Mouse (Mus musculus) limb, embryonic 12.5 days (tissue): ENCODE results near the gene Ddah1. TPM values are rescaled to one million over a fixed set of nuclear protein-coding genes. Genes with fewer than 3 reads are reported as not detected.

Source experiments
- ATAC-seq: fragments of 200-750 bp; cut with Nextera tagmentation; 2 replicates; pipeline ENCODE4 v1.8.0; 2017; ENCODE audit warnings: low read depth, moderate TSS enrichment; ENCODE audit not compliant: insufficient number of reproducible peaks, insufficient read depth, low FRiP score, low TSS enrichment
- H3K27ac ChIP-seq: fragments of 300-500 bp; sonication (generic); 2 replicates; pipeline ENCODE4 v1.5.1; 2016; ENCODE audit warnings: mild to moderate bottlenecking, moderate library complexity
- H3K27me3 ChIP-seq: fragments of 300-500 bp; sonication (generic); 2 replicates; pipeline ENCODE4 v1.6.1; 2016; ENCODE audit warnings: mild to moderate bottlenecking, moderate library complexity
- H3K36me3 ChIP-seq: fragments of 300-500 bp; sonication (generic); 2 replicates; pipeline ENCODE4 v1.6.1; 2016; ENCODE audit warnings: mild to moderate bottlenecking, moderate library complexity
- H3K4me1 ChIP-seq: fragments of 300-500 bp; sonication (generic); replicated peaks from 2 replicates; pipeline ENCODE4 v1.6.1; 2016
- H3K4me2 ChIP-seq: fragments of 300-500 bp; sonication (generic); 2 replicates; pipeline ENCODE4 v1.6.1; 2016; ENCODE audit warnings: mild to moderate bottlenecking, moderate library complexity
- H3K4me3 ChIP-seq: fragments of 300-500 bp; sonication (generic); replicated peaks from 2 replicates; pipeline ENCODE4 v1.5.1; 2016; ENCODE audit warnings: mild to moderate bottlenecking
- H3K9ac ChIP-seq: fragments of 300-500 bp; sonication (generic); replicated peaks from 2 replicates; pipeline ENCODE4 v1.6.1; 2016; ENCODE audit warnings: mild to moderate bottlenecking, moderate library complexity
- H3K9me3 ChIP-seq: fragments of 300-500 bp; sonication (generic); 2 replicates; pipeline ENCODE4 v1.6.1; 2016; ENCODE audit warnings: mild to moderate bottlenecking, moderate library complexity
- WGBS: fragments of 180-500 bp; shearing (Covaris S2); methylation state at CpG from one replicate; pipeline ENCODE4 v1.1.7; 2016; 5-methylcytosine and 5-hydroxymethylcytosine counted together
- polyA plus RNA-seq: library from polyadenylated mRNA; unstranded; fragments of >200 nt; fragmentation: Nextera tagmentation; extraction: Ambion mirVana; gene quantifications from 2 replicates; pipeline ENCODE4 v1.2.1, GENCODE M21; 2016

Ddah1 gene
- polyA plus RNA-seq, 1 experiment from 2014 or later = 21.7 TPM

DNA sequence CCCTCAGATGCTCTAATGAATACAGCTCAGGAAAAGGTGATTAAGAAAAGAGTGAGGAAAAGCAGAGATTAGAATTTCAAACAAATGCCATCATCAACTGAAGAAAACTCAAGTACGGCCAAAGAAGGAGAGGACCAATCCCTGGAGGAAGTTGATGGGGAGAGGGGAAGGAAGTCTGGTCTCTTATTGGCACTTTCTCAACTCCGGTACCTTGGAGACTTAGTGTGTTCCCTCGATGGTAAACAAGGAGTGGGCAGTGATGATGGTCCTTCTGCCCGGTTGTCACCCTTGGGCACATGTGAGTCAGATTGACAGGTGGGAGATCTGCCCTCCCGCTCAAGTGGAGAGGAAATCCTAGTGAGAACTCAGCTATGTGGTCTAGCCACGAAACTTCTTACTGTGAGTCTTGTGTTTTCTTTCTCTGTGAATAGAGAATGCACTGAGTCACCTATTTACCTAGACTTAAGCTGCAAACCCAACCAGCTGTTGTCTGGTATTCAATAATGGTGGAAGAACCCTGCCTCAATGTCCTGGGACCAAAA is 129.0 kb downstream of the Ddah1 start:
- no peak for ATAC-seq
- Histone ChIP-seq H3K27me3 (no peaks in the 10 kb centered on the region), H3K9ac (no peak overlapping the region), H3K4me2 (no peak overlapping the region), H3K4me1 (peaks cover 9% of the 10 kb centered on the region), H3K4me3 (no peak overlapping the region), H3K27ac (no peak overlapping the region), H3K36me3 (no peaks in the 10 kb centered on the region), H3K9me3 (no peaks in the 10 kb centered on the region)
- WGBS = 79% methylated on average over 6 of the region's 6 CpGs

- WGBS = 59% methylated on average over 18 of the region's 18 CpGs
These were observed 132.1 kb downstream of the Ddah1 start for GRCm38 (mm10) chr3:145890346-145891132.

GRCm38 (mm10) chr3:145892451-145892850 is 134.0 kb downstream of the Ddah1 start:
- H3K9ac ChIP-seq = no peak overlapping the region
- no peaks in the 10 kb centered on the region for H3K36me3 ChIP-seq
- no peak overlapping the region for H3K27ac ChIP-seq
- 0 out of 2 replicates have a peak, but pooled peaks cover 3% of the 10 kb centered on the region for H3K4me1 ChIP-seq
- 75% methylated on average over 3 of the region's 3 CpGs for WGBS
- no peaks in the 10 kb centered on the region for H3K27me3 ChIP-seq
- ATAC-seq = no peak
- no peak overlapping the region for H3K4me2 ChIP-seq
- no peak overlapping the region for H3K4me3 ChIP-seq
- no peaks in the 10 kb centered on the region for H3K9me3 ChIP-seq

More at GRCm38 (mm10) chr3:145890346-145891132, 132.1 kb downstream of the Ddah1 start:
- no peak overlapping the region for H3K4me2 ChIP-seq
- peaks cover 8% of the 10 kb centered on the region for H3K4me1 ChIP-seq
- no peak overlapping the region for H3K4me3 ChIP-seq
- H3K27ac ChIP-seq = no peak overlapping the region
- H3K36me3 ChIP-seq = no peaks in the 10 kb centered on the region
- no peak for ATAC-seq
- H3K9ac ChIP-seq = no peak overlapping the region
- no peaks in the 10 kb centered on the region for H3K9me3 ChIP-seq
- no peaks in the 10 kb centered on the region for H3K27me3 ChIP-seq

- H3K27ac ChIP-seq = no peak overlapping the region
- H3K4me3 ChIP-seq = no peak overlapping the region
- 80% methylated on average over 12 of the region's 12 CpGs for WGBS
- ATAC-seq = no peak
- H3K9ac ChIP-seq = no peak overlapping the region
- H3K4me1 ChIP-seq = 0 out of 2 replicates have a peak, but pooled peaks cover 3% of the 10 kb centered on the region
- H3K36me3 ChIP-seq = no peaks in the 10 kb centered on the region
- no peaks in the 10 kb centered on the region for H3K9me3 ChIP-seq
- H3K4me2 ChIP-seq = no peak overlapping the region
- H3K27me3 ChIP-seq = no peaks in the 10 kb centered on the region
These were observed 135.7 kb downstream of the Ddah1 start for GRCm38 (mm10) chr3:145894131-145894530.

GRCm38 (mm10) chr3:145897749-145898148 is 139.3 kb downstream of the Ddah1 start:
- no peak overlapping the region for H3K9ac ChIP-seq
- no peak overlapping the region for H3K4me3 ChIP-seq
- H3K27ac ChIP-seq = no peak overlapping the region
- H3K27me3 ChIP-seq = no peaks in the 10 kb centered on the region
- no peaks in the 10 kb centered on the region for H3K9me3 ChIP-seq
- no peak overlapping the region for H3K4me2 ChIP-seq
- ATAC-seq = no peak
- no peaks in the 10 kb centered on the region for H3K4me1 ChIP-seq
- 86% methylated on average over 11 of the region's 11 CpGs for WGBS
- H3K36me3 ChIP-seq = no peaks in the 10 kb centered on the region

DNA sequence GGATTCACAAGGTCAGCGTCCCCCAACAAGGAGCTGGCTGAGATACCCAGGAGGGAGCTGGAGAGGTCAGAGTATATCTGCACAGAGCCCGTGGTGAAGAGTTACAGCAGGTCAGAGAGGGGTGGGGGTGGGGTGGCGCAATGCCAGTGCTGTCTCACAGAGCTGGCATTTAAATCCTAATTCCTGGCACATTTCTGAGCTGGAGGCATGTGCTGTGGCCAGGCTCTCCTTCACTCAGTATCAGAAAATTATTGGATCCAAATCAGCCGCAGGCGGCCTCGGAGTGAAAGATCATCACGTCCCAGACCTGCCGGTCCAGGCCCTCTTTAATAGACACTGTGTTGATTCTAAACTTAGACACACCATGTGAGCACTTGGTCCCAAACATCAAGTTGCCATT is 141.4 kb downstream of the Ddah1 start:
- 84% methylated on average over 8 of the region's 8 CpGs for WGBS

GRCm38 (mm10) chr3:145903530-145903929 is 145.1 kb downstream of the Ddah1 start:
- Histone ChIP-seq H3K4me3 (no peak overlapping the region), H3K36me3 (no peaks in the 10 kb centered on the region), H3K4me1 (no peaks in the 10 kb centered on the region), H3K9me3 (no peaks in the 10 kb centered on the region), H3K27ac (no peak overlapping the region), H3K27me3 (no peaks in the 10 kb centered on the region), H3K9ac (no peak overlapping the region), H3K4me2 (no peak overlapping the region)
- WGBS = 89% methylated on average over 8 of the region's 8 CpGs
- ATAC-seq = no peak

More for the DNA sequence above, 141.4 kb downstream of the Ddah1 start:
- H3K4me3 ChIP-seq = no peak overlapping the region
- no peak overlapping the region for H3K9ac ChIP-seq
- no peaks in the 10 kb centered on the region for H3K27me3 ChIP-seq
- no peak overlapping the region for H3K4me2 ChIP-seq
- H3K36me3 ChIP-seq = no peaks in the 10 kb centered on the region
- H3K9me3 ChIP-seq = no peaks in the 10 kb centered on the region
- H3K27ac ChIP-seq = no peak overlapping the region
- no peaks in the 10 kb centered on the region for H3K4me1 ChIP-seq
- no peak for ATAC-seq

DNA sequence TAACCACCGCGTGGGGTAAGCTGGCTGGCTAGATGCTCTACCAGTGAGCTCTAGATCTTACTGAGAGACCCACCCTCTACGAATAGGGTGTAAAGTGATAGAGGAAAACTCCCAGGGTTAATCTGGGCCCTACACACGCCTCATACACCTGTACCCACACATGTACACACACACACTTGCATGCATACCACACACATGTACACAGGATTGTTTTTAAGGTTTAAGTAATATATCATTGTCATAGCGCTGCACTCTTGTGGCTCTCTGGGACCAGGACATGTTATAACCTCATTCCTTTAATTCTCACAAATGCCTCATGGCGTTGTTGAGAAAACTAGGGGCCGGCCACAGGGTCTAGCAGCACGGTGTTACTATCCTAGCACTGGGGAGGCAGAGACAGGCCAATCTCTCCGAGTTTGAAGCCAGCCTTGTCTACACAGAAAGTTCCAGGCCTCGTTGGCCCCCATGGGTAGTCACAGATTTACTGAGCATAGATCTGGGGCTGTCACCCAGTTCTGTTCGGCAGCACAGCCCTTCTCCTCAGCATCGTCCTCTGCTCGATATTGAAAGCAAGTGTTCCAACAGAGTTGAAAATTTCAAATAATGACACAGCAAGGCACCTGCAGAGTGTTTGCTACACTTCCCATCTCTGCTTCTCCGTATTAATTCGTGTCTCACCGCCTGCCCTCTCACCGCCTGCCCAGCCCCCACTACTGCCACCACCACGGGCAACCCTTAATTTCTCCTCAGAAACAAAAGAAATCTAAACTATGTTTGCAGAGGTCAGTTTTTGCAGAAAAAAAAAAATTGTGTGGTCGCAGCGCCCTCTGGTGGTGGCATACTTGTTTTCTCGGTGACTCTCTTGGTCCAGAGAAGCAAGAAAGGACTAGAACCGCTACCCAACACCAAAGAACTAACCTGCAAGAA is 146.6 kb downstream of the Ddah1 start:
- Histone ChIP-seq H3K9ac (no peak overlapping the region), H3K4me1 (0 out of 2 replicates have a peak, but pooled peaks cover 2% of the 10 kb centered on the region), H3K4me3 (no peak overlapping the region), H3K27ac (no peak overlapping the region), H3K27me3 (no peaks in the 10 kb centered on the region), H3K9me3 (no peaks in the 10 kb centered on the region), H3K4me2 (peak overlapping the region; percentile 41), H3K36me3 (no peaks in the 10 kb centered on the region)
- 56% methylated on average over 22 of the region's 22 CpGs for WGBS
- ATAC-seq = no peak

DNA sequence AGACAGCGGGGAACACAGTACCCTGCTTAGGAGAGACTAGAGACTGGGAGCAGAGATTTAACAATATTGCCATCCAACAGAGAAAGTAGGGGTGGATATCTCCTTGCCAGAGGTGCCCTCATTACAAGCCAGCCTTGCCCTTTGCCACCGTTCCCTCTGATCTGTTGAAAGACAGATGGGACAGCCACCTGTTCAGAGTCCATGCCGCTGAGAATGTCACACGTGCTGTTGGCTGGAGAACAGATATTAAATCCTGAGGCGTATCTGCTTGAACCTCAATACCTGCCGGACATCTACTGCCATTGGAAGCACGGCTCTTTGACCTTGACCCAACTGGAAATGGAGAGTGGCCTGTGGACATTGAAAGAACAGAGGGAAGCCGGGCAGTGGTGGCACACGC is 148.1 kb downstream of the Ddah1 start:
- Histone ChIP-seq H3K4me3 (no peak overlapping the region), H3K4me2 (no peak overlapping the region), H3K27ac (no peak overlapping the region), H3K27me3 (no peaks in the 10 kb centered on the region), H3K9me3 (no peaks in the 10 kb centered on the region), H3K36me3 (no peaks in the 10 kb centered on the region), H3K4me1 (0 out of 2 replicates have a peak, but pooled peaks cover 2% of the 10 kb centered on the region), H3K9ac (no peak overlapping the region)
- ATAC-seq = no peak
- WGBS = 85% methylated on average over 9 of the region's 9 CpGs

GRCm38 (mm10) chr3:145912512-145912911 is 154.0 kb downstream of the Ddah1 start:
- Histone ChIP-seq H3K9me3 (no peaks in the 10 kb centered on the region), H3K9ac (no peak overlapping the region), H3K36me3 (no peaks in the 10 kb centered on the region), H3K4me3 (no peak overlapping the region), H3K4me1 (0 out of 2 replicates have a peak, but pooled peaks cover 2% of the 10 kb centered on the region), H3K27ac (no peak overlapping the region), H3K27me3 (no peaks in the 10 kb centered on the region), H3K4me2 (no peak overlapping the region)
- ATAC-seq = no peak
- WGBS = 78% methylated on average over 7 of the region's 7 CpGs

GRCm38 (mm10) chr3:145913263-145913662 is 154.8 kb downstream of the Ddah1 start:
- Histone ChIP-seq H3K9me3 (peaks cover 6% of the 10 kb centered on the region; the same call in 1 of the 2 replicates), H3K36me3 (no peaks in the 10 kb centered on the region), H3K27ac (no peak overlapping the region), H3K27me3 (no peaks in the 10 kb centered on the region), H3K9ac (no peak overlapping the region), H3K4me3 (no peak overlapping the region), H3K4me2 (no peak overlapping the region), H3K4me1 (0 out of 2 replicates have a peak, but pooled peaks cover 2% of the 10 kb centered on the region)
- ATAC-seq = no peak
- 82% methylated on average over 6 of the region's 6 CpGs for WGBS
